Mouse (Mus musculus): ENCODE data around the gene Dusp6. TPM values are rescaled to one million over a fixed set of nuclear protein-coding genes. Genes with fewer than 3 reads are reported as not detected.
A peak's percentile ranks its signal among the peaks of the same experiment; 100 is the strongest.

Dusp6 gene
- total and polyA plus RNA-seq, 2 experiments from 2014 or later: 25.4 to 52.1 TPM

GRCm38 (mm10) chr10:99262319-99262866, 638 bp upstream of the Dusp6 start:
- Histone ChIP-seq H3K36me3 (ENCODE audit: insufficient read depth, low read length) (no peaks in the 10 kb centered on the region; the same call in 1 of the 2 replicates), H3K9me3 (ENCODE audit: low read length) (no peaks in the 10 kb centered on the region), H3K4me3 (ENCODE audit: low read depth, low read length) (peak overlapping the region; percentile 80), H3K9ac (replicated peaks; ENCODE audit: low read length, poor library complexity, severe bottlenecking) (peak overlapping the region; percentile 80), H3K27me3 (ENCODE audit: insufficient read depth, low read length) (no peaks in the 10 kb centered on the region), H3K4me2 (ENCODE audit: low read depth, low read length, poor library complexity, severe bottlenecking) (peak overlapping the region; percentile 92), H3K27ac (ENCODE audit: low read depth, low read length) (peak overlapping the region; percentile 86), H3K4me1 (ENCODE audit: insufficient read depth, low read length) (peaks cover 4% of the 10 kb centered on the region; the same call in 1 of the 2 replicates)
- peak; percentile 54 for DNase-seq (ENCODE audit: low spot score)
- under 1% methylated on average over 20 of the region's 20 CpGs for WGBS
- TF ChIP-seq CTCF (IDR thresholded peaks at IDR 0.05): no peak
- ATAC-seq (ENCODE audit: low FRiP score): peak; percentile 45

GRCm38 (mm10) chr10:99263419-99264221, 589 bp downstream of the Dusp6 start:
- peak; percentile 63 for DNase-seq (ENCODE audit: low spot score)
- no peaks in the 10 kb centered on the region for H3K9me3 ChIP-seq (ENCODE audit: low read length)
- peak overlapping the region; percentile 92 for H3K4me2 ChIP-seq (ENCODE audit: low read depth, low read length, poor library complexity, severe bottlenecking)
- WGBS: under 1% methylated on average over 66 of the region's 66 CpGs
- H3K9ac ChIP-seq (replicated peaks; ENCODE audit: low read length, poor library complexity, severe bottlenecking): peak overlapping the region; percentile 87
- ATAC-seq (ENCODE audit: low FRiP score): peak; percentile 66
- no peaks in the 10 kb centered on the region for H3K27me3 ChIP-seq (ENCODE audit: insufficient read depth, low read length)
- H3K4me3 ChIP-seq (ENCODE audit: low read depth, low read length): peak overlapping the region; percentile 80
- peaks cover 4% of the 10 kb centered on the region; the same call in 1 of the 2 replicates for H3K4me1 ChIP-seq (ENCODE audit: insufficient read depth, low read length)
- no peak for TF ChIP-seq CTCF (IDR thresholded peaks at IDR 0.05)
- H3K27ac ChIP-seq (ENCODE audit: low read depth, low read length): peak overlapping the region; percentile 93
- no peaks in the 10 kb centered on the region; the same call in 1 of the 2 replicates for H3K36me3 ChIP-seq (ENCODE audit: insufficient read depth, low read length)

GRCm38 (mm10) chr10:99264301-99265010, 1.4 kb downstream of the Dusp6 start:
- DNase-seq (ENCODE audit: low spot score) (peak; percentile 30), ATAC-seq (ENCODE audit: low FRiP score) (no peak)
- Histone ChIP-seq H3K27ac (ENCODE audit: low read depth, low read length) (peak overlapping the region; percentile 93), H3K27me3 (ENCODE audit: insufficient read depth, low read length) (no peaks in the 10 kb centered on the region), H3K9ac (replicated peaks; ENCODE audit: low read length, poor library complexity, severe bottlenecking) (peak overlapping the region; percentile 87), H3K9me3 (ENCODE audit: low read length) (no peaks in the 10 kb centered on the region), H3K4me1 (ENCODE audit: insufficient read depth, low read length) (peaks cover 10% of the 10 kb centered on the region; the same call in 1 of the 2 replicates), H3K4me2 (ENCODE audit: low read depth, low read length, poor library complexity, severe bottlenecking) (peak overlapping the region; percentile 92), H3K4me3 (ENCODE audit: low read depth, low read length) (peak overlapping the region; percentile 80), H3K36me3 (ENCODE audit: insufficient read depth, low read length) (no peaks in the 10 kb centered on the region; the same call in 1 of the 2 replicates)
- 2% methylated on average over 26 of the region's 26 CpGs for WGBS
- TF ChIP-seq CTCF (IDR thresholded peaks at IDR 0.05): no peak

- Histone ChIP-seq H3K4me2 (ENCODE audit: low read depth, low read length, poor library complexity, severe bottlenecking) (peak overlapping the region; percentile 92), H3K27ac (ENCODE audit: low read depth, low read length) (peak overlapping the region; percentile 38), H3K4me3 (ENCODE audit: low read depth, low read length) (peak overlapping the region; percentile 80), H3K9me3 (ENCODE audit: low read length) (no peaks in the 10 kb centered on the region), H3K9ac (replicated peaks; ENCODE audit: low read length, poor library complexity, severe bottlenecking) (peak overlapping the region; percentile 87), H3K27me3 (ENCODE audit: insufficient read depth, low read length) (no peaks in the 10 kb centered on the region), H3K4me1 (ENCODE audit: insufficient read depth, low read length) (peaks cover 10% of the 10 kb centered on the region; the same call in 1 of the 2 replicates), H3K36me3 (ENCODE audit: insufficient read depth, low read length) (no peaks in the 10 kb centered on the region; the same call in 1 of the 2 replicates)
- DNase-seq (ENCODE audit: low spot score) (peak; percentile 55), ATAC-seq (ENCODE audit: low FRiP score) (no peak)
- no peak for TF ChIP-seq CTCF (IDR thresholded peaks at IDR 0.05)
- 11% methylated on average over 7 of the region's 7 CpGs for WGBS
Measured at GRCm38 (mm10) chr10:99265011-99265694, 2.1 kb downstream of the Dusp6 start.

GRCm38 (mm10) chr10:99266025-99266424, 3.0 kb downstream of the Dusp6 start:
- Histone ChIP-seq H3K27me3 (ENCODE audit: insufficient read depth, low read length) (no peaks in the 10 kb centered on the region), H3K36me3 (ENCODE audit: insufficient read depth, low read length) (no peaks in the 10 kb centered on the region; the same call in 1 of the 2 replicates), H3K4me2 (ENCODE audit: low read depth, low read length, poor library complexity, severe bottlenecking) (peak overlapping the region; percentile 92), H3K9me3 (ENCODE audit: low read length) (no peaks in the 10 kb centered on the region), H3K27ac (ENCODE audit: low read depth, low read length) (no peak overlapping the region), H3K9ac (replicated peaks; ENCODE audit: low read length, poor library complexity, severe bottlenecking) (peak overlapping the region; percentile 87; the same call in 1 of the 2 replicates), H3K4me1 (ENCODE audit: insufficient read depth, low read length) (peaks cover 10% of the 10 kb centered on the region; the same call in 1 of the 2 replicates), H3K4me3 (ENCODE audit: low read depth, low read length) (peak overlapping the region; percentile 80)
- TF ChIP-seq CTCF (IDR thresholded peaks at IDR 0.05): no peak
- ATAC-seq (ENCODE audit: low FRiP score) (no peak), DNase-seq (ENCODE audit: low spot score) (no peak)
- 37% methylated on average over 14 of the region's 14 CpGs for WGBS

Data from midbrain, postnatal 0 days (tissue).